Mouse (Mus musculus) ES-Bruce4 (cell line): Measurements from ENCODE around the gene Loxl3. TPM values are rescaled to one million over a fixed set of nuclear protein-coding genes. Genes with fewer than 3 reads are reported as not detected.
A peak's percentile ranks its signal among the peaks of the same experiment; 100 is the strongest.

Experiments
- H3K27ac ChIP-seq: 2 replicates; pipeline ENCODE4 v1.5.1; 2012; ENCODE audit warnings: low read length, inconsistent platforms; ENCODE audit not compliant: insufficient read depth
- H3K27me3 ChIP-seq: 2 replicates; pipeline ENCODE4 v1.6.1; 2012; ENCODE audit warnings: mild to moderate bottlenecking, low read length, inconsistent platforms; ENCODE audit not compliant: control insufficient read depth, poor library complexity, insufficient read depth, severe bottlenecking
- H3K36me3 ChIP-seq: 2 replicates; pipeline ENCODE4 v1.6.1; 2012; ENCODE audit warnings: inconsistent platforms, mild to moderate bottlenecking, low read length, moderate library complexity; ENCODE audit not compliant: control insufficient read depth, poor library complexity, insufficient read depth, severe bottlenecking
- H3K4me1 ChIP-seq: one replicate; pipeline ENCODE4 v1.8.1; 2011; ENCODE audit warnings: low read length; ENCODE audit not compliant: control insufficient read depth, insufficient read depth
- H3K4me3 ChIP-seq: 2 replicates; pipeline ENCODE4 v1.5.1; 2011; ENCODE audit warnings: low read depth, mild to moderate bottlenecking, low read length
- H3K9ac ChIP-seq: 2 replicates; pipeline ENCODE4 v1.6.1; 2012; ENCODE audit warnings: low read depth, mild to moderate bottlenecking, inconsistent platforms; ENCODE audit not compliant: poor library complexity, severe bottlenecking
- H3K9me3 ChIP-seq: replicated peaks from 2 replicates; pipeline ENCODE4 v1.6.1; 2012; ENCODE audit warnings: mild to moderate bottlenecking, low read length, inconsistent platforms; ENCODE audit not compliant: control insufficient read depth, poor library complexity, insufficient read depth, severe bottlenecking
- CTCF ChIP-seq: IDR thresholded peaks from one replicate; pipeline ENCODE4 v1.8.1; 2011; ENCODE audit warnings: low read depth, low read length
- EP300 ChIP-seq: IDR thresholded peaks from 2 replicates; pipeline ENCODE4 v1.6.1; 2011; ENCODE audit warnings: low read depth, low read length; ENCODE audit not compliant: insufficient read depth
- POLR2A ChIP-seq: IDR thresholded peaks from one replicate; pipeline ENCODE4 v1.8.1; 2011; ENCODE audit warnings: low read length; ENCODE audit not compliant: insufficient read depth
- polyA plus RNA-seq: library from polyadenylated mRNA; stranded (reverse); fragments of >200 nt; gene quantifications from 2 replicates; pipeline ENCODE4 v1.2.4, GENCODE M21; 2011; ENCODE audit warnings: low read depth; ENCODE audit not compliant: missing spikeins, insufficient read depth, insufficient read length

Gene Loxl3
- polyA plus RNA-seq, 1 experiment = 2.2 TPM

DNA sequence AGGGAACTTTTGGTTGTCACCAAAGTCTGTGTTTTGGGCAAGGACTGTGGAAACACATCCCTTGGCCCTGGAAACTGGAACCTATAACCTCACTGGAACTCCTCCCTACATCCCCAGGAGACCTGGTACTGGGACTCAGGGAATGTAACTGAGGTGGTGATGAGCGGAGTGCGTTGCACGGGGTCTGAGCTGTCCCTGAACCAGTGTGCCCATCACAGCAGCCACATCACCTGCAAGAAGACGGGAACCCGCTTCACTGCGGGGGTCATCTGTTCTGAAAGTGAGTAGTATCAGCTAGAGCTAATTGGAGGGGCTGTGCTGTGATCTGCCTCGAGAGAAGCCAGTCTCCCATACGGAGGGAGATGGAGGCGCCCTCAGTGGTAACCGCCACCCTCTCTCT lies 15.4 kb downstream of the Loxl3 start:
- no peak for TF ChIP-seq CTCF
- no peak for TF ChIP-seq POLR2A
- no peak for TF ChIP-seq EP300
- Histone ChIP-seq H3K9ac (no peak overlapping the region), H3K9me3 (no peaks in the 10 kb centered on the region), H3K27me3 (no peaks in the 10 kb centered on the region), H3K36me3 (no peaks in the 10 kb centered on the region), H3K4me3 (no peak overlapping the region), H3K4me1 (no peaks in the 10 kb centered on the region), H3K27ac (no peak overlapping the region)

DNA sequence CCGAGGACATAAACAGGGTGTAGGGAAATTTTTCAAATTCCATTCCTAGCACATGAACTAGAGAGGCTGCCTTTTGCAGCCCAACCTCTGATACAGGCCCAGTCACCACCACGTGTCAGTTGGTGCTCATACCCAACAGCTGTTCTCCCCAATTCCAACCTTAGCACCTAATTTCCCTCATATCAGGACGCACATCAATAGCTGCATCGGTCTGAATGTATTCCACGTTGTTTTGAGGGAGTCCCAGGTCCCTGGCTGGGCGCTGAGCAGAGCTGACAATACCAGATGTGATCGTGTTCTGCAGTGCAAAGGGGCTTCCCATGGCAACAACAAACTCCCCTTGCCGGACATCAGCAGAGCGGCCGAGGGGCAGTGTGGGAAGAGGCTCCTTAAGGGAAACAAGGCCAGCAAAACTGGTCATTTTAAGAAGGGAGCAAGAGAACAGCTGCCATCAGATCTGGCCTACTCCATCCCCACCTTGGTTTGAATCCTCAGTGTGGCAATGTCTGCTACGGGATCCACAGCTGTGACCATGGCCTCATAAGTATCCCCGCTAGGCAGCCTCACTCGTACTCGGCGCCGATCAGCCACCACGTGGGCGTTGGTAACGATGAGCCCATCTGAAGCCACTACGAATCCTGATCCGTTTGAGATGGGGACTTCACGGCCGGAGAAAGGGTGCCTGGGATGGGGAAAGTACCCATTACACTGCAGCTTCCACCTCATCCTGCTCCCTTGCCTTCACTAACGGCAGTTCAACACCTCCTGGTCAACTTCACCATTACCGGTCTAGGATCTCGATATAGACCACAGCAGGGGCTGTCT lies 19.4 kb downstream of the Loxl3 start:
- Histone ChIP-seq H3K4me1 (peaks cover 4% of the 10 kb centered on the region), H3K9ac (peak overlapping the region; percentile 69), H3K27ac (no peak overlapping the region), H3K9me3 (no peaks in the 10 kb centered on the region), H3K36me3 (peaks cover 5% of the 10 kb centered on the region; the same call in 1 of the 2 replicates), H3K27me3 (no peaks in the 10 kb centered on the region), H3K4me3 (peak overlapping the region; percentile 80)
- TF ChIP-seq EP300 = no peak
- TF ChIP-seq POLR2A = no peak
- TF ChIP-seq CTCF = no peak

DNA sequence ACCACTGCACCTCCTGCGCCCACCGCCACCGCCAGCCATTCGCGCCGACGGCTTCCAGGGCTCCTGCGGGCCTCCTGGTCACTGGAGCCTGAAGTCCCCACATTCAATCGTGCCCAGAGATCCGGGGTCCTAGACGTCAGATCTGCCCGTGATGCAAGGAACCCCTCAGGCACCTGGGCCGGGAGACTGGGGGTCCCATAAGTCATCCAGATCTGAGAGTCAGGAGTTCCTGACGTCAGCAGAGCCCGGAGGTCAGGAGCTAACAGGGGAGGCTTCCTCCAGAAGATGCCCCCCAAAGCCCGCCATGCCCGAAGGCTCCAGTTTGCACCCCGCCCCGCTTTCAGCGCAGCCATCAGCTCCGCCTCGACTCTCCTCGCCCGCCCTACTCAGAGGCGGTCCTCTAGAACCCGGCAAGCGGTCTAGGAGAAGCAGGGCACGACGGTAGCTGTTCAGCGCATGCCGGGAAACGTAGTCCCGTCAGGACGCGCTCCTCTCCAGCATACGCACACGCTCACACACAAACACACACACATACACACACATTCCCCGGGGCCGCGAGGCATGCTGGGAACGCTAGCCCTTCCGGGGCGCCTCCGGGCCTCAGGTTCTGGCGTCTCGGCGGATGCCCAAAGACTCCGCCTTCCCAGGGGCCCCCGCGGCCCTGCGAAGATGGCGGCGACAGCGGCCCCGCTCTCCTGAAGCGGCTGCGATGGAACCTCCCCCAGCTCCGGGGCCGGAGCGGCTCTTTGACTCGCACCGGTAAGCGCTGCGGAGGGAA lies 20.3 kb downstream of the Loxl3 start, which contains the start of gene Aup1:
Aup1 (plus strand) TSS at position 448 of the 778 bp plus-strand sequence.
- Histone ChIP-seq H3K27ac (0 out of 2 replicates have a peak within 1 kb of the TSS, but pooled peaks have one; percentile 5), H3K4me3 (peak within 1 kb of the TSS; percentile 80), H3K27me3 (no peaks in the 10 kb centered on the region), H3K4me1 (peaks cover 4% of the 10 kb centered on the region), H3K9me3 (no peaks in the 10 kb centered on the region), H3K9ac (peak within 1 kb of the TSS; percentile 91), H3K36me3 (peaks cover 5% of the 10 kb centered on the region; the same call in 1 of the 2 replicates)
- TF ChIP-seq POLR2A (peak; percentile 58), CTCF (no peak), EP300 (peak; percentile 54; the same call in 1 of the 2 replicates)

DNA sequence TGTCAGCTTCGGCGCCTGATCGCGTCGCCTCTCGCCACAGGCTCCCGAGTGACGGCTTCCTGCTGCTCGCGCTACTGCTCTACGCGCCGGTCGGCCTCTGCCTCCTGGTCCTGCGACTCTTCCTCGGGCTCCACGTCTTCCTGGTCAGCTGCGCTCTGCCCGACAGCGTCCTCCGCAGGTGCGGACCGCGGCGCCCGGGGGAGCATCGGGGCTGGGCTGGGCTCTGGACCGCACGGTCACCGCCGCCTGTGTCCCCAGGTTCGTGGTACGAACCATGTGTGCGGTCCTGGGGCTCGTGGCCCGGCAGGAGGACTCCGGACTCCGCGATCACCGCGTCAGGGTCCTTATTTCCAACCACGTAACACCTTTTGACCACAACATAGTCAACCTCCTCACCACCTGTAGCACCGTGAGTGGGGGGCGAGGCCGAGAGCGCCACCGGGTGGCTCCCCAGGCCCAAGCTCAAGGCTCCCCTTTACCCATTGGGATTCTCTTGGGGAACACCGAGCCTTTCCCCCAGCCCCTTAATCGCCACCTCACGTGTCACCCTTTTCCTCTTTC lies 21.0 kb downstream of the Loxl3 start, which contains the start of gene Htra2:
Htra2 (minus strand) TSS at position 403 of the 561 bp plus-strand sequence.
- Histone ChIP-seq H3K27ac (0 out of 2 replicates have a peak within 1 kb of the TSS, but pooled peaks have one; percentile 5), H3K4me1 (peaks cover 4% of the 10 kb centered on the region), H3K36me3 (peaks cover 5% of the 10 kb centered on the region; the same call in 1 of the 2 replicates), H3K4me3 (peak within 1 kb of the TSS; percentile 80), H3K27me3 (no peaks in the 10 kb centered on the region), H3K9ac (peak within 1 kb of the TSS; percentile 91), H3K9me3 (no peaks in the 10 kb centered on the region)
- no peak for TF ChIP-seq POLR2A
- TF ChIP-seq CTCF = peak; percentile 65

DNA sequence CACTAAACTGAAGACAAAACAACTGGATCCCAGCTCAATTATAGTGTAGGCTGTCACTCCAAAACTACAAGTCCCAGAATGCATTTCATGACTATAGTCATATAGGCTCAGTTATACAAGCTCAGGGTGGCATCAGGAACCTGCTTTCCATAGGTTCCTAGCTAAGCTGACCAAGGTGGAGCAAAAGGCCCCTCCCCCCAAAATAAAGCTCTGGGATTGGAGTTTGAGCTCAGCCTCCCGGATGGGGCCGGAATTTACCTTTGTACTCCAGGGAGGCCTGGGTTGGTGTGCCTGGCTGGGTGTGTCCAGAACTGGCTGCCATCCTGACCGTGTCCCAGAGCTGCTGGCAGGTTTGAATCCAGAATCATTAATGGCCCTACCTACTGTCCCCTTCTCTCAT lies 23.8 kb downstream of the Loxl3 start, which contains the start of gene Dqx1:
Dqx1 (plus strand) TSS at position 55 of the 400 bp plus-strand sequence.
- peaks cover 4% of the 10 kb centered on the region for H3K4me1 ChIP-seq
- no peaks in the 10 kb centered on the region for H3K9me3 ChIP-seq
- 0 out of 2 replicates have a peak within 1 kb of the TSS, but pooled peaks have one; percentile 14 for H3K9ac ChIP-seq
- no peak within 1 kb of the TSS for H3K27ac ChIP-seq
- H3K36me3 ChIP-seq = peaks cover 5% of the 10 kb centered on the region; the same call in 1 of the 2 replicates
- H3K27me3 ChIP-seq = no peaks in the 10 kb centered on the region
- no peak for TF ChIP-seq POLR2A
- no peak for TF ChIP-seq EP300
- TF ChIP-seq CTCF = no peak
- H3K4me3 ChIP-seq = peak within 1 kb of the TSS; percentile 39
